Mouse (Mus musculus) kidney, adult 8-10 months (tissue): ENCODE measurements around the gene S100a4.

Experiments
- DNase-seq, 2 experiments: peaks; one replicate each; pipeline ENCODE4 v3.0.0; 2022

Gene S100a4

GRCm38 (mm10) chr3:90600458-90601195 is 2.9 kb upstream of the S100a4 start:
- DNase-seq: no peak

GRCm38 (mm10) chr3:90601486-90602110 is 2.0 kb upstream of the S100a4 start, which contains the start of gene Gm42674:
Gene Gm42674 (plus strand): TSS chr3:90601904.
- no peak for DNase-seq

GRCm38 (mm10) chr3:90604416-90604815 is 845 bp downstream of the S100a4 start:
- peak; percentile 54 to 62 for DNase-seq

- no peak for DNase-seq
These were observed 1.5 kb downstream of the S100a4 start for GRCm38 (mm10) chr3:90605049-90605448.

- no peak for DNase-seq
These were observed 2.2 kb downstream of the S100a4 start for GRCm38 (mm10) chr3:90605736-90606135.

GRCm38 (mm10) chr3:90606185-90606584 is 2.6 kb downstream of the S100a4 start:
- no peak for DNase-seq

- no peak for DNase-seq
These were observed 3.8 kb downstream of the S100a4 start for GRCm38 (mm10) chr3:90607361-90607760.

GRCm38 (mm10) chr3:90608223-90608622 is 4.7 kb downstream of the S100a4 start, which contains the start of gene S100a5:
Gene S100a5 (plus strand): TSS chr3:90608523.
- no peak for DNase-seq

GRCm38 (mm10) chr3:90609102-90609501 is 5.5 kb downstream of the S100a4 start:
- no peak for DNase-seq

- no peak for DNase-seq
These were observed 7.9 kb downstream of the S100a4 start for GRCm38 (mm10) chr3:90611494-90611893.

GRCm38 (mm10) chr3:90612061-90612460 is 8.5 kb downstream of the S100a4 start:
- DNase-seq: no peak

GRCm38 (mm10) chr3:90612728-90613291 is 9.2 kb downstream of the S100a4 start, which contains the start of gene S100a6:
Gene S100a6 (plus strand): TSS chr3:90612882.
- peak; percentile 41 to 50 for DNase-seq

- no peak for DNase-seq
These were observed 10.0 kb downstream of the S100a4 start for GRCm38 (mm10) chr3:90613461-90614147.

GRCm38 (mm10) chr3:90614148-90614530 is 10.6 kb downstream of the S100a4 start:
- no peak for DNase-seq

GRCm38 (mm10) chr3:90614611-90615251 is 11.2 kb downstream of the S100a4 start:
- no peak for DNase-seq

GRCm38 (mm10) chr3:90615415-90615814 is 11.8 kb downstream of the S100a4 start:
- peak; percentile 70 to 71 for DNase-seq

GRCm38 (mm10) chr3:90615911-90616310 is 12.3 kb downstream of the S100a4 start:
- DNase-seq: no peak

GRCm38 (mm10) chr3:90617586-90617985 is 14.0 kb downstream of the S100a4 start:
- no peak for DNase-seq

- no peak for DNase-seq
These were observed 18.0 kb downstream of the S100a4 start for GRCm38 (mm10) chr3:90621552-90621951.

- DNase-seq: peak in 1 of 2 experiments; percentile 42
These were observed 20.0 kb downstream of the S100a4 start for GRCm38 (mm10) chr3:90623435-90624071.

GRCm38 (mm10) chr3:90625496-90625895 is 21.9 kb downstream of the S100a4 start:
- DNase-seq: no peak
